Mouse (Mus musculus) ES-Bruce4 (cell line): ENCODE measurements around the gene Tas2r120. TPM values are rescaled to one million over a fixed set of nuclear protein-coding genes. Genes with fewer than 3 reads are reported as not detected.
"Not testable (repeated sequence)": the region's sequence is repeated elsewhere in the genome, so short reads cannot be mapped to it uniquely, and the experiment has no call there.

ENCODE experiments used
- H3K27ac ChIP-seq: 2 replicates; pipeline ENCODE4 v1.5.1; 2012; ENCODE audit warnings: low read length, inconsistent platforms; ENCODE audit not compliant: insufficient read depth
- H3K27me3 ChIP-seq: 2 replicates; pipeline ENCODE4 v1.6.1; 2012; ENCODE audit warnings: mild to moderate bottlenecking, low read length, inconsistent platforms; ENCODE audit not compliant: control insufficient read depth, poor library complexity, insufficient read depth, severe bottlenecking
- H3K36me3 ChIP-seq: 2 replicates; pipeline ENCODE4 v1.6.1; 2012; ENCODE audit warnings: inconsistent platforms, mild to moderate bottlenecking, low read length, moderate library complexity; ENCODE audit not compliant: control insufficient read depth, poor library complexity, insufficient read depth, severe bottlenecking
- H3K4me1 ChIP-seq: one replicate; pipeline ENCODE4 v1.8.1; 2011; ENCODE audit warnings: low read length; ENCODE audit not compliant: control insufficient read depth, insufficient read depth
- H3K4me3 ChIP-seq: 2 replicates; pipeline ENCODE4 v1.5.1; 2011; ENCODE audit warnings: low read depth, mild to moderate bottlenecking, low read length
- H3K9ac ChIP-seq: 2 replicates; pipeline ENCODE4 v1.6.1; 2012; ENCODE audit warnings: low read depth, mild to moderate bottlenecking, inconsistent platforms; ENCODE audit not compliant: poor library complexity, severe bottlenecking
- H3K9me3 ChIP-seq: replicated peaks from 2 replicates; pipeline ENCODE4 v1.6.1; 2012; ENCODE audit warnings: mild to moderate bottlenecking, low read length, inconsistent platforms; ENCODE audit not compliant: control insufficient read depth, poor library complexity, insufficient read depth, severe bottlenecking
- CTCF ChIP-seq: IDR thresholded peaks from one replicate; pipeline ENCODE4 v1.8.1; 2011; ENCODE audit warnings: low read depth, low read length
- EP300 ChIP-seq: IDR thresholded peaks from 2 replicates; pipeline ENCODE4 v1.6.1; 2011; ENCODE audit warnings: low read depth, low read length; ENCODE audit not compliant: insufficient read depth
- POLR2A ChIP-seq: IDR thresholded peaks from one replicate; pipeline ENCODE4 v1.8.1; 2011; ENCODE audit warnings: low read length; ENCODE audit not compliant: insufficient read depth
- polyA plus RNA-seq: library from polyadenylated mRNA; stranded (reverse); fragments of >200 nt; gene quantifications from 2 replicates; pipeline ENCODE4 v1.2.4, GENCODE M21; 2011; ENCODE audit warnings: low read depth; ENCODE audit not compliant: missing spikeins, insufficient read depth, insufficient read length

Gene Tas2r120
- not detected in 2 replicates for polyA plus RNA-seq

DNA sequence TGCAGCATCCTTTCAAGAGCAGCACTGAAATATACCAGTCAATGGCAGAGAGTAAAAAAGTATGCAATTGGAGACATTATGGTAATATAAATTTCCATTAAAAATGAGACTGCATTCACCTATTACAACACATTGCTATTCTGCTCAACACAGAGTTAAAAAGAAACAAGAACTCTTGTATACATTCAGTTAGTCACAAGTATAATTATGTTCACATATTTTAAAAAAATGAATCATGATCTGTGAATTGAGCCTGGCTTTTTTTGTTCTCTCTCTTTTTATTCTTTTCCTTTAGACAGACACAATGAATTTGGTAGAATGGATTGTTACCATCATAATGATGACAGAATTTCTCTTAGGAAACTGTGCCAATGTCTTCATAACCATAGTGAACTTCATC lies at the start of gene Tas2r120:
Tas2r120 (plus strand) TSS at position 301 of the 400 bp plus-strand sequence.
- Histone ChIP-seq H3K9ac (no peak within 1 kb of the TSS), H3K9me3 (no peaks in the 10 kb centered on the region), H3K36me3 (no peaks in the 10 kb centered on the region), H3K4me3 (no peak within 1 kb of the TSS), H3K4me1 (no peaks in the 10 kb centered on the region), H3K27ac (no peak within 1 kb of the TSS), H3K27me3 (no peaks in the 10 kb centered on the region)
- TF ChIP-seq POLR2A: no peak
- no peak for TF ChIP-seq CTCF
- no peak for TF ChIP-seq EP300

- no peak overlapping the region for H3K27ac ChIP-seq
- no peaks in the 10 kb centered on the region for H3K36me3 ChIP-seq
- no peaks in the 10 kb centered on the region for H3K27me3 ChIP-seq
- H3K9ac ChIP-seq: no peak overlapping the region
- TF ChIP-seq POLR2A (no peak), EP300 (no peak)
- no peaks in the 10 kb centered on the region for H3K4me1 ChIP-seq
- H3K9me3 ChIP-seq: no peaks in the 10 kb centered on the region
- H3K4me3 ChIP-seq: no peak overlapping the region
These were observed 7.4 kb upstream of the Tas2r120 start for GRCm38 (mm10) chr6:132649399-132649798.

DNA sequence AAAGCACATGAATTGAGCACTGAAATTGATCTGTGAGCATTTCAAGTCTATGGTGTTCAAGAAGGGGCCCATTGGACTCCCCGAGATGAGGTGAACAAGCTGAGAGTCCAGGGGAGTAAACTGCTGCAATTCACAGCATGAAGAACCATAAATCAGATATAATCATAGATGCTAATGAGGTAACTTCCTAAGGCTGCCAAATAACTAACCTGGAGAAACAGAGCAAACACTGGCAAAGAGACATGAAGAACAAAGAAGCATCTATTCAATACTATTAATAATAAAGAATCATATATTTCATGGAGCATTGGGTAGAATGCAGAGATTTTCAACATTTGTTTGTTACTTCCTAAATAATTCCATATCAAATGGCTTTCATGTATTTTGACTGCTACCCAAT lies 5.3 kb upstream of the Tas2r120 start, which contains the start of gene A630073D07Rik:
A630073D07Rik (minus strand) TSS at position 101 of the 400 bp plus-strand sequence.
- no peaks in the 10 kb centered on the region for H3K9me3 ChIP-seq
- H3K27me3 ChIP-seq: no peaks in the 10 kb centered on the region
- H3K27ac ChIP-seq: no peak within 1 kb of the TSS
- TF ChIP-seq POLR2A (no peak), EP300 (no peak), CTCF (no peak)
- no peaks in the 10 kb centered on the region for H3K36me3 ChIP-seq
- no peak within 1 kb of the TSS for H3K9ac ChIP-seq
- no peaks in the 10 kb centered on the region for H3K4me1 ChIP-seq
- H3K4me3 ChIP-seq: no peak within 1 kb of the TSS

- H3K4me3 ChIP-seq, H3K4me1 ChIP-seq, H3K9ac ChIP-seq, H3K27ac ChIP-seq, H3K27me3 ChIP-seq, H3K9me3 ChIP-seq, H3K36me3 ChIP-seq: not testable (repeated sequence)
These were observed 34.8 kb downstream of the Tas2r120 start for GRCm38 (mm10) chr6:132691596-132691995.

GRCm38 (mm10) chr6:132700907-132701306 lies 44.2 kb downstream of the Tas2r120 start, which contains the start of gene Tas2r121:
Tas2r121 (minus strand) TSS chr6:132701007.
- Histone ChIP-seq H3K4me1 (no peaks in the 10 kb centered on the region), H3K4me3 (no peak within 1 kb of the TSS), H3K36me3 (no peaks in the 10 kb centered on the region), H3K27ac (no peak within 1 kb of the TSS), H3K9me3 (no peaks in the 10 kb centered on the region), H3K9ac (no peak within 1 kb of the TSS), H3K27me3 (no peaks in the 10 kb centered on the region)
- no peak for TF ChIP-seq CTCF
- TF ChIP-seq POLR2A: no peak
- no peak for TF ChIP-seq EP300

Other genes with a start within 250 kb of the Tas2r120 start
- gene Prh1, start 87.1 kb upstream of the Tas2r120 start, polyA plus RNA-seq: not detected in 2 replicates
- not detected in 2 replicates for gene Prp2, start 61.0 kb upstream of the Tas2r120 start, polyA plus RNA-seq
- not detected in 2 replicates for gene A630073D07Rik, start 5.4 kb upstream of the Tas2r120 start, polyA plus RNA-seq
- gene Tas2r121, start 44.1 kb downstream of the Tas2r120 start, polyA plus RNA-seq: not detected in 2 replicates
- gene Tas2r122, start 55.0 kb downstream of the Tas2r120 start, polyA plus RNA-seq: not detected in 2 replicates
- not detected in 2 replicates for gene Tas2r115, start 81.1 kb downstream of the Tas2r120 start, polyA plus RNA-seq
- gene Tas2r124, start 97.8 kb downstream of the Tas2r120 start, polyA plus RNA-seq: not detected in 2 replicates
- gene Tas2r102, start 105.2 kb downstream of the Tas2r120 start, polyA plus RNA-seq: not detected in 2 replicates
- gene Tas2r136, start 121.2 kb downstream of the Tas2r120 start, polyA plus RNA-seq: not detected in 2 replicates
- not detected in 2 replicates for gene Tas2r117, start 145.9 kb downstream of the Tas2r120 start, polyA plus RNA-seq
- not detected in 2 replicates for gene Tas2r123, start 190.2 kb downstream of the Tas2r120 start, polyA plus RNA-seq
- gene Tas2r116, start 198.5 kb downstream of the Tas2r120 start, polyA plus RNA-seq: not detected in 2 replicates
- not detected in 2 replicates for gene Tas2r110, start 211.1 kb downstream of the Tas2r120 start, polyA plus RNA-seq
- gene Tas2r113, start 236.1 kb downstream of the Tas2r120 start, polyA plus RNA-seq: not detected in 2 replicates